Mouse (Mus musculus): ENCODE data around the gene Slc7a5. TPM values are rescaled to one million over a fixed set of nuclear protein-coding genes. Genes with fewer than 3 reads are reported as not detected.

Slc7a5 gene
- polyA plus RNA-seq, 2 experiments, result 27.8 to 34.6 TPM

DNA sequence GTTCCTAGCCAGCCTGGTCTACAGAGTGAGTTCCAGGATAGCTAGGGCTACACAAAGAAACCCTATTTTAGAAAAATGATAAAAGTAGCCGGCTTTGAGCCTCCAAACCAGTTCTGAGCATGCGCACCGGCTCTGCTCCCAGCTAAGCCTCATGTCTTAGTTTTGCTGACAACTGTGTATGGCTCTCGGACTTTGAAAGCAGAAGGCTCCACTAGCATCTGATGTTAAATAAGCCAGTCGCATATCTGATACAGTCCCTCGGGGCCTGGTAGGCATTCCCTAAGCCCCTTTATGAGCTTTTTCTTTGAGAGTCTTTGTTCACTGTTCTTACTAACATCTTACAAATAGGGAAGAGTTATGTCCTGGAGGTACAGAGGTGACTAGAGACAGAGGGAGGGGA lies 59.5 kb downstream of the Slc7a5 start:
- no peak for TF ChIP-seq POLR2A (IDR thresholded peaks at IDR 0.05; ENCODE audit: borderline replicate concordance, extremely low read depth, insufficient read depth, insufficient read length)
- no peaks in the 10 kb centered on the region for H3K36me3 ChIP-seq (ENCODE audit: control insufficient read depth, insufficient read depth, low read length)
- no peak overlapping the region for H3K27ac ChIP-seq (replicated peaks; ENCODE audit: low read depth, low read length)
- H3K27me3 ChIP-seq (ENCODE audit: control insufficient read depth, insufficient read depth, low read length), result no peaks in the 10 kb centered on the region
- peaks cover 5% of the 10 kb centered on the region; the same call in 1 of the 2 replicates for H3K4me1 ChIP-seq (ENCODE audit: control insufficient read depth, insufficient read depth, low read length)
- DNase-seq (ENCODE audit: low spot score) (no peak), ATAC-seq (ENCODE audit: low FRiP score, low read depth) (no peak)
- H3K9me3 ChIP-seq (ENCODE audit: control insufficient read depth, low read length), result no peaks in the 10 kb centered on the region
- H3K4me2 ChIP-seq (replicated peaks; ENCODE audit: low read depth, low read length, severe bottlenecking), result no peak overlapping the region
- no peak overlapping the region for H3K4me3 ChIP-seq (replicated peaks; ENCODE audit: low read length)
- WGBS, result 63% methylated on average over 6 of the region's 6 CpGs
- no peak overlapping the region for H3K9ac ChIP-seq (ENCODE audit: low read depth, low read length, severe bottlenecking)

GRCm38 (mm10) chr8:121847261-121847822 lies 60.2 kb downstream of the Slc7a5 start:
- ATAC-seq (ENCODE audit: low FRiP score, low read depth), result no peak
- DNase-seq (ENCODE audit: low spot score), result no peak
- no peak overlapping the region for H3K27ac ChIP-seq (replicated peaks; ENCODE audit: low read depth, low read length)
- no peak overlapping the region for H3K9ac ChIP-seq (ENCODE audit: low read depth, low read length, severe bottlenecking)
- no peak overlapping the region for H3K4me2 ChIP-seq (replicated peaks; ENCODE audit: low read depth, low read length, severe bottlenecking)
- H3K4me1 ChIP-seq (ENCODE audit: control insufficient read depth, insufficient read depth, low read length), result peaks cover 5% of the 10 kb centered on the region; the same call in 1 of the 2 replicates
- H3K27me3 ChIP-seq (ENCODE audit: control insufficient read depth, insufficient read depth, low read length), result no peaks in the 10 kb centered on the region
- WGBS, result 79% methylated on average over 10 of the region's 10 CpGs
- no peaks in the 10 kb centered on the region for H3K9me3 ChIP-seq (ENCODE audit: control insufficient read depth, low read length)
- H3K4me3 ChIP-seq (replicated peaks; ENCODE audit: low read length), result no peak overlapping the region
- H3K36me3 ChIP-seq (ENCODE audit: control insufficient read depth, insufficient read depth, low read length), result no peaks in the 10 kb centered on the region
- TF ChIP-seq POLR2A (IDR thresholded peaks at IDR 0.05; ENCODE audit: borderline replicate concordance, extremely low read depth, insufficient read depth, insufficient read length), result no peak

DNA sequence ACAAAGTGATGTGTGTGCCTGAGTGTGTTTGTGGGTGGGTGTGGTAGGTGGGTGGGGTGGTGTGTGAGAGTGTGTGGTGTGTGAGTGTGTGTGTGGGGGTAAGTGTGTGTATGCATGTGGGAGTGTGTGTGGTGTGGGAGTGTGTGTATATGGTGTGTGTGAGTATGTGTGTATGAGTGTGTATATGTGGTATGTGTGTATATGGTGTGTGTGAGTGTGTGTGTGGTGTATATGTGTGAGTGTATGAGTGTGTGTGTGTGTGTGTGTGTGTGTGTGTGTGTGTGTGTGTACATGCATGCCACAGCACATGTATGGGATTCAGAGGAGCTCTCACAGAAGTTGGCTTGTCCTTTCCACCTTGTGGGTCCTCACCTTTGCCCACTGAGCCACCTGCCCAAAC lies 60.7 kb downstream of the Slc7a5 start:
- H3K4me1 ChIP-seq (ENCODE audit: control insufficient read depth, insufficient read depth, low read length), result peaks cover 5% of the 10 kb centered on the region; the same call in 1 of the 2 replicates
- no peak overlapping the region for H3K27ac ChIP-seq (replicated peaks; ENCODE audit: low read depth, low read length)
- H3K36me3 ChIP-seq (ENCODE audit: control insufficient read depth, insufficient read depth, low read length), result no peaks in the 10 kb centered on the region
- H3K4me2 ChIP-seq (replicated peaks; ENCODE audit: low read depth, low read length, severe bottlenecking), result no peak overlapping the region
- no peak overlapping the region for H3K9ac ChIP-seq (ENCODE audit: low read depth, low read length, severe bottlenecking)
- DNase-seq (ENCODE audit: low spot score), result no peak
- no peak for TF ChIP-seq POLR2A (IDR thresholded peaks at IDR 0.05; ENCODE audit: borderline replicate concordance, extremely low read depth, insufficient read depth, insufficient read length)
- no peak for ATAC-seq (ENCODE audit: low FRiP score, low read depth)
- H3K4me3 ChIP-seq (replicated peaks; ENCODE audit: low read length), result no peak overlapping the region
- no peaks in the 10 kb centered on the region for H3K27me3 ChIP-seq (ENCODE audit: control insufficient read depth, insufficient read depth, low read length)
- H3K9me3 ChIP-seq (ENCODE audit: control insufficient read depth, low read length), result no peaks in the 10 kb centered on the region

DNA sequence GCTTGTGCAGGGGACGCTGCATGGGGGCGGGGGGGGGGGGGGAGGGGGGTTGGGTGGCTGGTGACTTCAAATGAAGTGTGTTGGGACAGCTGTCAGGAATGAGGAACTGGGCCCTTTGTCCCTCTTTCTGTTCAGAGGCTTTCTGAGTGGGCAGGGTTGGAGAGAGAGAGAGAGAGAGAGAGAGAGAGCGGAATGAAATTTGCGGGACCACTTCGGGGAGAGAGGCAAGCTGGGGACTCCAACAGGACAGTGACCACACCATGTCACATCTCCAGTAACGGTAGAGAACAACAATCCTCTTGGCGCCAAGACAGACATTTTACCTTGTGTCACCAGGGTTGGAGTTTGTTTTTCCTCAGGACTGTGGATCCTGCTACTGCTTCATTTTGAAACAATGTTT lies 62.7 kb downstream of the Slc7a5 start:
- H3K9ac ChIP-seq (ENCODE audit: low read depth, low read length, severe bottlenecking), result no peak overlapping the region
- no peak for DNase-seq (ENCODE audit: low spot score)
- H3K4me3 ChIP-seq (replicated peaks; ENCODE audit: low read length), result no peak overlapping the region
- no peak overlapping the region for H3K4me2 ChIP-seq (replicated peaks; ENCODE audit: low read depth, low read length, severe bottlenecking)
- WGBS, result 62% methylated on average over 7 of the region's 7 CpGs
- H3K27me3 ChIP-seq (ENCODE audit: control insufficient read depth, insufficient read depth, low read length), result no peaks in the 10 kb centered on the region
- ATAC-seq (ENCODE audit: low FRiP score, low read depth), result no peak
- no peaks in the 10 kb centered on the region for H3K4me1 ChIP-seq (ENCODE audit: control insufficient read depth, insufficient read depth, low read length)
- H3K9me3 ChIP-seq (ENCODE audit: control insufficient read depth, low read length), result no peaks in the 10 kb centered on the region
- TF ChIP-seq POLR2A (IDR thresholded peaks at IDR 0.05; ENCODE audit: borderline replicate concordance, extremely low read depth, insufficient read depth, insufficient read length), result no peak
- no peaks in the 10 kb centered on the region for H3K36me3 ChIP-seq (ENCODE audit: control insufficient read depth, insufficient read depth, low read length)
- H3K27ac ChIP-seq (replicated peaks; ENCODE audit: low read depth, low read length), result no peak overlapping the region

- Histone ChIP-seq H3K36me3 (ENCODE audit: control insufficient read depth, insufficient read depth, low read length) (no peaks in the 10 kb centered on the region), H3K4me1 (ENCODE audit: control insufficient read depth, insufficient read depth, low read length) (no peaks in the 10 kb centered on the region), H3K9me3 (ENCODE audit: control insufficient read depth, low read length) (no peaks in the 10 kb centered on the region), H3K4me3 (replicated peaks; ENCODE audit: low read length) (no peak overlapping the region), H3K9ac (ENCODE audit: low read depth, low read length, severe bottlenecking) (no peak overlapping the region), H3K27ac (replicated peaks; ENCODE audit: low read depth, low read length) (no peak overlapping the region), H3K27me3 (ENCODE audit: control insufficient read depth, insufficient read depth, low read length) (no peaks in the 10 kb centered on the region), H3K4me2 (replicated peaks; ENCODE audit: low read depth, low read length, severe bottlenecking) (no peak overlapping the region)
- DNase-seq (ENCODE audit: low spot score), result no peak
- 84% methylated on average over 3 of the region's 3 CpGs for WGBS
- no peak for TF ChIP-seq POLR2A (IDR thresholded peaks at IDR 0.05; ENCODE audit: borderline replicate concordance, extremely low read depth, insufficient read depth, insufficient read length)
- no peak for ATAC-seq (ENCODE audit: low FRiP score, low read depth)
Observed at GRCm38 (mm10) chr8:121843184-121843733, 64.2 kb downstream of the Slc7a5 start.
